Mouse (Mus musculus) hematopoietic stem cell, adult 5-6 weeks (primary cell): ENCODE measurements around the gene Numa1. TPM values are rescaled to one million over a fixed set of nuclear protein-coding genes. Genes with fewer than 3 reads are reported as not detected.
"Not testable (repeated sequence)": the region's sequence is repeated elsewhere in the genome, so short reads cannot be mapped to it uniquely, and the experiment has no call there.

Experiments used
- ATAC-seq, 2 experiments: fragments of 125-278 bp in 1 of 2; replicated peaks in 1 of 2; 2 replicates each; pipeline ENCODE4 v1.8.0; 2016 to 2017; ENCODE audit warnings: inconsistent platforms in 2 of 2, mild to moderate bottlenecking in 2 of 2, moderate number of reproducible peaks in 2 of 2, low read depth in 1 of 2, moderate TSS enrichment in 1 of 2; ENCODE audit not compliant: low FRiP score in 2 of 2, poor library complexity in 2 of 2, severe bottlenecking in 2 of 2, insufficient read depth in 1 of 2, low TSS enrichment in 1 of 2
- total RNA-seq: library from RNA; stranded (forward); fragments of 172-1452, 232-1000 nt; gene quantifications from 2 replicates; pipeline ENCODE4 v1.2.3, GENCODE M21; 2017

Gene Numa1
- total RNA-seq, 1 experiment from 2014 or later = 392 TPM

GRCm38 (mm10) chr7:102013416-102013815, 79.5 kb downstream of the Numa1 start:
- no peak for ATAC-seq

- ATAC-seq = no peak
These were observed 81.1 kb downstream of the Numa1 start for GRCm38 (mm10) chr7:102014995-102015394.

DNA sequence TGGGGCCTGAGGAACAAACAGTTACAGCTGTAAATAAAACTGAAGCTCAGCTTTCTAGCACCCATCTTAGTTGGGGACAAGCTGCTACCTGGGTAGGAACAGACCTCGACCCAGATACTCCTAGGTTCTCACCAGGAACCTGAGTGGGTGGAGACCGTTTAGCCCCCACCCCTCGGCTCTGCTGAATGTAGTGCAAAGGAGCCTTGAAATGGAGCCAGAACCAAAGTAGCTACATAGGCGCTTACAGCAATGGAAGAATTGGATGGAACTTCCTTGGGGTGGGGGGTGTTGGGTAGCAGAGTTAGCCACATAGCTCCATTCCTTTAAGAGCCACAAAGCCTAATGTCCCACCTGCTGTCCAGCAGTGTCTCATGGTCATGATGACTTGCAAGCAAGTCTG, 83.0 kb downstream of the Numa1 start:
- no peak for ATAC-seq

- peak; percentile 39 to 54; a peak in 1 of 4 replicates for ATAC-seq
These were observed 83.5 kb downstream of the Numa1 start for GRCm38 (mm10) chr7:102017452-102017851.

- no peak for ATAC-seq
These were observed 84.1 kb downstream of the Numa1 start for GRCm38 (mm10) chr7:102018034-102018433.

- ATAC-seq = no peak
These were observed 84.7 kb downstream of the Numa1 start, which contains the start of gene Il18bp for GRCm38 (mm10) chr7:102018590-102018989. Il18bp (minus strand) TSS chr7:102018690.

- ATAC-seq = peak; percentile 43 to 51; a peak in 3 of 4 replicates
These were observed 85.5 kb downstream of the Numa1 start for GRCm38 (mm10) chr7:102019362-102019761.

- not testable (repeated sequence) for ATAC-seq
These were observed 87.0 kb downstream of the Numa1 start for GRCm38 (mm10) chr7:102020934-102021333.

DNA sequence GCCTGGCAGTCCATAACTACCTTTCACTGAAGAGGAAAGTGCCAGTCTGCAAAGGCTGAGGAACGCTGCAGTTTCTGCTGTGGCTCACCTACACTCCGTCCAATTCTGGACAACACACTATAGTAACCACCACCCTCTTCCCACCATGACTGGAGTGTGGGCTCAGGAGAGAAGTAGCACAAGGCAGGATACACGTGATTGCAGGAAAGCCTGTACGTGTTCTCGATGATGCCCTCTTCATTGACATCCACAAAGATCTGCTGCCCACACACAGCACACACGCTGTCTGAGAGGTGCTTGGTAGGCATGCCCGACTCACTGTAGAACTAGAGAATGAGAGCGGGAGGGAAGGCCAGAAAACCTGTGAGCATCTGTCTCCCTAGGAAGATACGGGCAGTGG, 89.9 kb downstream of the Numa1 start:
- no peak for ATAC-seq

DNA sequence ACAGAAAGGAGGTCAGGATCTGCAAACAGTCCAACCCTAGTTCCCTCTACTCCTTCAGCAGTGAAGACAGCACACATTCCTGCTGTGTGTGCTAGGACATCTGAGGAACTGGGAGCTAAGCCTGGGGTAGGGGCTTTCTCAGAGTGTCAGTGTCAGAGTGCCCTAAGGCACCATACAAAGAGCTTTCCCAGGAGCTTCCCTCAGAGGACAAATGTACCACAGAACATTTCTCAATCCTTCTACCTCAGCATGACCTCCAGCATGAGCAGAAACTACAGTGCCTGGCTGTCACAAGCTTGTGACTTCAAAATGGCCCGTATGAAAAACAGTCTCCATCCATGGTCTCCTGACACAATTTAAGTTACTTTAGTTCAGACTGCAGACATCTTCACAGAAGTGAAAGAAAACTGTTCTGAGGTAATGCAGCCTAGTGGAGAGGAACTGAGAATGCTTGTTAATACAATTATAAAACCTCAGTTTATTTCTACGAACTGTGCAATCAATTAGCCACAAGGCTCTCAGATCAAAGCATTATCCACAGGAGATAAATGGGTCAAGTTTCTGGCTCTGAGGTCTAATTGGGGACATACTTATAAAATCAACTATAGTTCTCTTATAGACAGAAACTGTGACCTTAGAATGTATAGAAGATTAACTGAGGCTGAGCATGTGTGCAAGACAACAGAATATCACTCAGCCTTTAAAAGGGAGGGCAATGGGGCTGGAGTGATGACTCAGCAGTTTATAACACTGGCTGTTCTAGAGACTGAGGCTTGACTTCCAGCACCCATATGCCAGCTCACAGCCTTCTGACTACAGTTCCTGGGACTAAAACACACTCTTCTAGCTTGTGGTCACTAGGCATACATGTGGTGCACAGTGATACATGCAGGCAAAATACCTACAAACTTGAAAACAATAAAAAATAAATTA, 91.5 kb downstream of the Numa1 start:
- ATAC-seq = no peak

DNA sequence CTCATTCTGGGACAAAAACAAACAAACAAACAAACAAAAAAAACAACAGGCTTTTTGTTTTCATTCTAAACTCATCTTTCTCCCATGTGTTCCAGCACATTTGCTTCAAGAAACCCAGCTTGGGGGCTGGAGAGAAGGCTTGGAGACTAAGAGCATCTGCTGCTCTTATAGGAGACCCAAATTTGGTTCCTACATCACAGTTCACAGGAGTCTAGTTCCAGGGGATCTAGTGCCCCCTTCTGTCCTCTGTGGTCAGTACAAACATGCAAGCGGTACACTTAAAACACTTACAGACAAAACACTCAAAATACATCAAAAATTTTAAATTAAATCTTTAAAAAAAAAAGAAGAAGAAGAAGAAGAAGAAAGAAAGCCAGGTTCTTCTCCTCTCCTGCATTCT, 101.0 kb downstream of the Numa1 start:
- no peak for ATAC-seq

DNA sequence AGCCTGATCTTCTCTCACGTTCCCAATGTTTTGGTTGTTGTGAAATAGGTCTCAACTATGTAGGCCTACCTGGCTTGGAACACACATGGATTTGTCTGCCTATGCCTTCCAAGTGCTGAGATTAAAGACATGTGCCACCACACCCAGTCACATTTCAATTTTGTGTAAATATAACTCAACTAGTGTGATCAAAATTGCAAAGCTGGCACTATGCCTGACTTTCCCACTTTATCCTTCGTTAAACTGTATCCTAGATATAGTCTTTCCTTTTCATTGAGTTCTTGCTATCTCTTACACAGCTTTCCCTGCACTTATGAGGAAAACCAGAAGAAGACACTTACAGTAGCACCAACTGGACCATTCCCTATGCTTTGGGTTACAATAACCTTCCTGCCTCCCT, 101.6 kb downstream of the Numa1 start:
- no peak for ATAC-seq

DNA sequence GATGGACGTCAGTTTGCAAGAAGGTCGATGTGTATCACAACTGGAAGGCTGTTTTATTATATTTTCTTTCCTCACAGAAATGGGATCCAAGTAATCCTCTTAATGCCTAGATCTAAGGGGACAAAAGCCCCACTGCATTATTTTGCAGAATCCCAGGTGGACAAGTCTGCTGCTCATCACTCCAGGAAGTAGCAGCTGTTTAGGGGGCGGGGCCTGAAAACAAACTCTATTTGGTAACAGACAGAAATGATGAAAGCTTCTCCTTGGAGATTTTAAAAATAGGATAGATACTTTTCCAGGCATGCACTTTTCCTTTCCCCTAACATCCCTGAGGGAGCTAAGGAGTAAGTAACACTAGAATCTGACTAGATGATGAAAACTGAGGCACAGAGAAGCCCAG, 103.4 kb downstream of the Numa1 start:
- no peak for ATAC-seq

- ATAC-seq = no peak
These were observed 108.4 kb downstream of the Numa1 start for GRCm38 (mm10) chr7:102042314-102042713.

DNA sequence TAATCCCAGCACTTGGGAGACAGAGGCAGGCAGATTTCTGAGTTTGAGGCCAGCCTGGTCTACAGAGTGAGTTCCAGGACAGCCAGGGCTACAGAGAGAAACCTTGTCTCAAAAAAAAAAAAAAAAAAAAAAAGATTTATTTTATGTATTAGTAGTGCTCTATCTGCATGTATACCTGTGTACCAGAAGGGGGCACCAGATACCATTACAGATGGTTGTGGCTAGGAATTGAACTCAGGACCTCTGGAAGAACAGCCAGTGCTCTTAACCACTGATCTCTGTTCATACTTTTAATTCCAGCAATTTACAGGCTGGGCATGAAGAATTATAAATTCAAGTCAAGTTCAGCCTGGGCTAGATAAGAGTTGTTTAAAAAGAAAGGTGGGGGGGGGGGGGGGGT, 114.6 kb downstream of the Numa1 start:
- ATAC-seq = not testable (repeated sequence)

DNA sequence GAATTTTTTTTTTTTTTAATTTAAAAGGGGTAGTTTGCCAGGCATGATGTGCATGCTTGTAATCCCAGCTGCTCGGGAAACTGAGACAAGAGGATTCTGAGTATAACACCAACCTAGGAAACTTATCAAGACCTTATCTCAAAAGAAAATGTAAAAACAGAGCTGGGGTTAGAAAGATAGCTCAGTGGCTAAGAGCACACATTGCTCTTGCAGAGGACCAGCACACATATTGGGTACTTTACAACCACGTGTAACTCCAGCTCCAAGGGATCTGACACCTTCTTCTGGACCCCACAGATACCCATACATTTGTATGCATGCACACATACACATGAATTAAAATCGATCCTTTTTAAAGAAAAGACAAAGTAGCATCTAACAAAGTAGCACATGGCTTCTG, 127.4 kb downstream of the Numa1 start:
- ATAC-seq = no peak

DNA sequence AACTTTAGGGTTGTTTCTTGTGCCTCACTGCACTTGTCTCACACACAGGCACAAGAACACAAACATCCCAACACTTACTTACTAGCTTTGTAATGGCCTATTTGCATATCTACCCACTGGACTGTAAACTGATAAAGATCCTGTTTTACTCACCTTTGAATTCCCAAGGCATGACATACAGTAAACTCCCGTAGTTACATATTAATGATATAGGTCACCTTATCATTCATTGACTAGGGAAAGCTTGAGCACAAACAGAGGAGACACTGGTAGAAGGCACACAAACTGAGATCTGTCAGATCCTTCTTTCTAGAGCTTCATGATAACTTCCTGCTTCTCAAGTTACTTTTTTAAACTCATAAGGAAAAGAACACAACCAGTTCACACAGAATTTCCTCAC, 128.3 kb downstream of the Numa1 start:
- ATAC-seq = no peak

DNA sequence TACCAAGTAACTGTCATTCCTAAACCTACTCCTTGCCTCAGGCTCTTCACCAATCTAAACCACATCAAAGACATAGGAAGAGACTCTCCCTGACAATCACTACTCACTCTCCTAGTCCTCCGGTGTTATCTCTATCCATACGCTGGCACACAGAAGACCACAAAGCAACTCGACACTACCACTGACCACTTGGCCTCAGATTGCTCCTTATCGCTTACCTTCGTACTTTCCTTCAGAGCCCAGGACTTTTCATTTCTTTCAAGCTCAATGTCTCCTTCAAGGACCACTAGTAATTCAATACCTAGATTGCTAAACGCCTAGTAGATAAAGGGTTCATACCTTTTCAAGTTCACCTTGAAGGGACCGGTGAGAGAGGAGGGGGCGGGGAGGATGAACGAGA, 130.0 kb downstream of the Numa1 start:
- no peak for ATAC-seq
